Mouse (Mus musculus) midbrain, embryonic 16.5 days (tissue): ENCODE measurements at regions not wholly inside any gene's neighbourhood (a gene's known extent, or its start where the extent isn't known, plus 50 kb on each side); places are given as distances from the start of the nearest gene placed in this dataset.
"Not testable (repeated sequence)": the region's sequence is repeated elsewhere in the genome, so short reads cannot be mapped to it uniquely, and the experiment has no call there.

Source experiments
- ATAC-seq: fragments of 200-750 bp; cut with Nextera tagmentation; 2 replicates; pipeline ENCODE4 v1.8.0; 2017; ENCODE audit warnings: moderate TSS enrichment
- H3K27ac ChIP-seq: fragments of 300-500 bp; sonication (generic); 2 replicates; pipeline ENCODE4 v1.5.1; 2014; ENCODE audit warnings: mild to moderate bottlenecking, low read length, mixed read lengths
- H3K27me3 ChIP-seq: fragments of 300-500 bp; sonication (generic); 2 replicates; pipeline ENCODE4 v1.6.1; 2014; ENCODE audit warnings: low read depth, low read length, mixed read lengths; ENCODE audit not compliant: control insufficient read depth, insufficient read depth
- H3K36me3 ChIP-seq: fragments of 300-500 bp; sonication (generic); 2 replicates; pipeline ENCODE4 v1.6.1; 2014; ENCODE audit warnings: mild to moderate bottlenecking, low read length, moderate library complexity, mixed read lengths; ENCODE audit not compliant: control insufficient read depth, insufficient read depth
- H3K4me1 ChIP-seq: fragments of 300-500 bp; sonication (generic); 2 replicates; pipeline ENCODE4 v1.6.1; 2014; ENCODE audit warnings: mild to moderate bottlenecking, low read length, mixed read lengths; ENCODE audit not compliant: control insufficient read depth, insufficient read depth
- H3K4me2 ChIP-seq: fragments of 300-500 bp; sonication (generic); 2 replicates; pipeline ENCODE4 v1.6.1; 2014; ENCODE audit warnings: mild to moderate bottlenecking, low read length, mixed read lengths
- H3K4me3 ChIP-seq: fragments of 300-500 bp; sonication (generic); 2 replicates; pipeline ENCODE4 v1.5.1; 2014; ENCODE audit warnings: low read depth, mild to moderate bottlenecking, low read length, moderate library complexity, mixed read lengths
- H3K9ac ChIP-seq: fragments of 300-500 bp; sonication (generic); 2 replicates; pipeline ENCODE4 v1.6.1; 2014; ENCODE audit warnings: low read depth, low read length, mixed read lengths
- H3K9me3 ChIP-seq: fragments of 300-500 bp; sonication (generic); replicated peaks from 2 replicates; pipeline ENCODE4 v1.6.1; 2014; ENCODE audit warnings: mild to moderate bottlenecking, low read length, mixed read lengths; ENCODE audit not compliant: control insufficient read depth, poor library complexity, severe bottlenecking
- WGBS: fragments of 180-500 bp; shearing (Covaris S2); extraction: QIAGEN DNeasy Blood & Tissue Kit; methylation state at CpG from one replicate; pipeline ENCODE4 v1.1.7; 2014; 5-methylcytosine and 5-hydroxymethylcytosine counted together

DNA sequence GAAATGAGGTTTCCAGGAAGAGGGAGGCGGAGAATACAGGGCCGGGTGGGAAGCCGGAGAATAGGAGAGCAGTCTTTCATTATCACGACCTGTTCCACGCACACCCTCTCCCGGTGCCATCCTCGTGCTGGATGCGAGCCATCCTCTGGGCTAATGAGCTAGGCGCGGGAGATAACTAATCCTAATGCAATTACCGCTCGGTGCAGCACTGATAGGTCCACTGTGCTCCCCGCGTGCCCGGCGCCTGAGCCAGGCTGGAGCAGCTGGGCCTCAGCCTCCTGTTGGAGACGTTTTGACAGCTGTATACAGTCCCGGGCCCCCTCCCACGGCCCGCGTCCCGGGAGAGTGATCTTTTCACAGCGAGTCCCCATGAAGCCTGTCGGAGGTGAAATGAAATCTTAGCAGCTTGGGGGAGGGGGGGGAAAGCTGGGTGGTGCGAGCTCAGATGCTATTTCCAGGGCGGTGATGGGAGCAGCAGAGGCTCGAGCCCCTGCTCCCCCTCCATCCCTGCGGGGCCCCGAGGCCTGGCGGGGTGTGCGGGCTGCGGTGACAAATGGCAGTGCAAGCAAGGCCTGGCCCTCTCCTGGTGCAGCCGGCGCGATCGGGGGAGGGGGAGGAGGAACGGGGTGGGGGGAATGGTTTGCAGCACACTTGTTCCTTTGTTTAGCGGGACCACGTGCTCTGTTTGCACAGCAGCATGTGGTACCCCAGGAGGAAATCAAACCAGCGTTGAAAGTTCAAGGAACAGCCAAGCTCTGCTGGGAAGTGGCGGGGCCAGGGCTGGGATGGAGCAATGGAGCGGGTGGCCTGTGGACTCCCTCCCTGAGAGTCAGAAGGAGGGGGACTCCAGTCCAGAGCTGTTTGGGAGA is 233.6 kb downstream of the Sorl1 start:
- H3K4me2 ChIP-seq: peak overlapping the region; percentile 65
- no peaks in the 10 kb centered on the region for H3K27me3 ChIP-seq
- H3K9me3 ChIP-seq: no peaks in the 10 kb centered on the region
- peak overlapping the region; percentile 69 for H3K9ac ChIP-seq
- peaks cover 31% of the 10 kb centered on the region for H3K4me1 ChIP-seq
- H3K36me3 ChIP-seq: no peaks in the 10 kb centered on the region
- WGBS: under 1% methylated on average over 38 of the region's 42 CpGs
- H3K27ac ChIP-seq: peak overlapping the region; percentile 99
- H3K4me3 ChIP-seq: peak overlapping the region; percentile 33
- ATAC-seq: peak; percentile 93

DNA sequence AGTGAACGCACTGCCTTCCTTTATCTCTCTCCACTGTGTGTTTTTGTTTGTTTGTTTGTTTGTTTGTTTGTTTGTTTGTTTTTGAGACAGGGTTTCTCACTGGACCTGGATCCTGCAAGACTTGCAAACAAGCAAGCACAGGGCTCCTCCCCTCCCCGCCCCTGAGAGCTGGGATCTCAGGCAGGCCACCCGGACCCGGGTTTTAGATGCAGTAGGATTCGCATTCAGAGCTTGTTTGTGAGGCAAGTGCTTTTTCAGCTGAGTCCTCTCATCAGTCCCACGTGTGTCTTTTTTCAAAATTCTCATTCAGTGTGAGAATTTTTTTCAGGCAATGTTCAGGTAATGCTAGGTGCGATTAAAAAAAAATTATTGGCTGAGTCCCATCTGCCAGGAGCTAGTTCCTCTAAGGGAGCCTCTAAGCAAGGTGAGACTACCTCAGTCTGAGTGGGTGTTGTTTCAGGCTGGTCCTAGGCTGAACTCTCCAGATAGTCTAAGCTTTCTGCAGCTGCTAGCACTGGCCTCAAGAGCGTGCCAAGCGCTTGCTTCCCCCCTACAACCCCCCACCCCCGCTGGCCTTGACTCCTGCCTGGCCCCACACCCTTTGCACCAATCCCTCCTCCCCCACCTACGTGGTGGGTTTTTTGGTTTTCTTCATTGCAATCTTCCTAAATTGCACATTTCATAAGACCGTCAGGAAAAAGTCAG is 234.4 kb downstream of the Sorl1 start:
- Histone ChIP-seq H3K9me3 (no peaks in the 10 kb centered on the region), H3K27ac (peak overlapping the region; percentile 99), H3K4me3 (peak overlapping the region; percentile 33), H3K4me2 (peak overlapping the region; percentile 65), H3K27me3 (no peaks in the 10 kb centered on the region), H3K36me3 (no peaks in the 10 kb centered on the region), H3K9ac (peak overlapping the region; percentile 69), H3K4me1 (peaks cover 31% of the 10 kb centered on the region)
- peak; percentile 60 for ATAC-seq
- WGBS: 41% methylated on average over 12 of the region's 12 CpGs

DNA sequence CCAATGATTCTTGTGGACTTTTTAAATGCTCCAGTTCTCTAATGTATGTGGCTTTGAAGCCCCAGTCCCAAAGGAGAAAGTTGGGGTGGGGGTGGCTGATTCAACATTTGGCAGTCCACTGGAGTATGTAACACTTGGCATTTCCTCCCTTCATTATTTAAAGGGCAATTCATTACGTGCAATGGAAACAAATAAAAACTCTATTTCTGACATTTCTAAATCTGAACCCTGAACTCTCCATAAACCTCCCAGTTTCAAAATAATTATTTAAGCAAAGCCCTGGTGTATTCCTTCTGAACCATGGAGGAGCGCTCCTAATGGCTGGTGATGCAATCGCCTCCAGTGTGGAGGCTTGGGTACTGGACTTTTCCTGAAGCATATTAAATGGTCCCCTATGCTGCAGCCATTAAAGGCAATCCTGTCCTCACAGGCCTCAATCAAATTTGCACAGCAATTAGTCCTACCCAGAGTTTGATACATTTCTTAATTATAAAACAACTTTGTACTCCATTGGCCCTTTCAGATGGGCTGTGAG is 235.4 kb downstream of the Sorl1 start:
- no peak overlapping the region for H3K27ac ChIP-seq
- H3K4me3 ChIP-seq: no peak overlapping the region
- H3K27me3 ChIP-seq: no peaks in the 10 kb centered on the region
- no peak overlapping the region for H3K9ac ChIP-seq
- H3K4me1 ChIP-seq: peaks cover 31% of the 10 kb centered on the region
- H3K36me3 ChIP-seq: no peaks in the 10 kb centered on the region
- no peak for ATAC-seq
- H3K4me2 ChIP-seq: no peak overlapping the region
- H3K9me3 ChIP-seq: no peaks in the 10 kb centered on the region
- WGBS: 76% methylated on average over 3 of the region's 3 CpGs

DNA sequence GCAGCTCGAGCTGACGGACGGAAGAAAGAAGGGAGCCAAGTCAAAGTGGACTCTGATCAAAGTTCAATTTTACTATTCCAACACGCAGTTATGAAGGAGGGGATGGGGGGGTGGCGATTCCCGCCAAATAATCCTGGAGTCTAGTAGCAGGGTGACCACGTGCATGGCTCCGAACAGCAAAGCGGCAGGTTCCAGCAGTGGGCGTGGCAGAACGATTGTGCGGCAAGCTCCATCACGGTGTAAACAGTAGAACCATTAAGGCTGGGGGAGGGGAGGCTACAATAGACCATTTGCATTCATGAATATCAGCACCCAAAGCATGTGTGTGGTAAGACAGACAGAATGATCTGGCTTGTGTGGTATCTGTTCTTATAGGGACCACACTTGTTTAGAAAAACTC is 237.6 kb downstream of the Sorl1 start:
- not testable (repeated sequence) for H3K27ac ChIP-seq, H3K4me3 ChIP-seq, H3K36me3 ChIP-seq, ATAC-seq, H3K9ac ChIP-seq, H3K9me3 ChIP-seq, H3K27me3 ChIP-seq, H3K4me2 ChIP-seq
- 89% methylated on average over 13 of the region's 13 CpGs for WGBS
- H3K4me1 ChIP-seq: peaks cover 24% of the 10 kb centered on the region

DNA sequence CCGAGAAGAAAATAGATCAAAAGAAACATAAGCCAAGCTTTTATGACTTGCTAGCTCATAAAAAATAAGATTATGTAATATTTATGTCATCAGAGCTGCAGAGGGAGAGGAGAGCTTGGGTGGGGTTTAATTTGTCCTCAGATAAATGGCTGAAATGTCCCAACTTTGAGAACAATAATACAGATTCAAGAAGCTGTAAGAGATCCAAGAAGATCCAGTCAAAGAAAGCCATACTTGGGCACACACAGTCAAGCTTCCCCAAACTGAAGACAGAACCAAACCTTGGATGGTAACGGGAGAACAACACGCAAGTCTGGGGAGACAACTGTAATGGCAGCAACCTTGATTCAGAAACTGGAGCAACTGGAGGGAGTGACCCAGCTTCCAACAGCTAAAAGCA is 243.6 kb downstream of the Sorl1 start:
- H3K27ac ChIP-seq: no peak overlapping the region
- no peaks in the 10 kb centered on the region for H3K27me3 ChIP-seq
- ATAC-seq: no peak
- H3K36me3 ChIP-seq: no peaks in the 10 kb centered on the region
- H3K4me3 ChIP-seq: no peak overlapping the region
- no peak overlapping the region for H3K9ac ChIP-seq
- no peaks in the 10 kb centered on the region for H3K9me3 ChIP-seq
- H3K4me2 ChIP-seq: no peak overlapping the region
- H3K4me1 ChIP-seq: peaks cover 13% of the 10 kb centered on the region
- 87% methylated on average over 3 of the region's 3 CpGs for WGBS

DNA sequence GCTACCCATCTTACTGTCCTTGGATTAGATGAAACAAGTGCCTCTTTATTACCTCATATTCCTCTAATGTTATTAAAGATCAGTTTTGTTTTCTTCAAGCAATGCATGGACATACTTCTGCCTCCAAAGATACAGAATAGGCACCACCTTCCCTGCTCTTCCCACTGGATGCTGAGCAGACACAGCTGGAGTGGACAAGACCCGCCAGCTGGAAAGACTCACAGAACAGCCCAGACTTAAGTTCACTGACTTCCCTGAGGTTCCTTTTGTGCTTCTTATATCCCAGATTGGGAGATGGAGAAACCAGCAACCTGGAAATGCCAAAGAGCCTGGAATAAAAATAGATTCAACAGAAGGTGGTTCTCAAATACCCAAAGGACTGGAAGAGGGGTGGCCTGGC is 245.0 kb downstream of the Sorl1 start:
- H3K4me3 ChIP-seq: no peak overlapping the region
- H3K4me1 ChIP-seq: peaks cover 13% of the 10 kb centered on the region
- ATAC-seq: no peak
- no peaks in the 10 kb centered on the region for H3K9me3 ChIP-seq
- WGBS: 88% methylated on average over 1 of the region's 1 CpGs
- no peaks in the 10 kb centered on the region for H3K27me3 ChIP-seq
- no peak overlapping the region for H3K4me2 ChIP-seq
- H3K27ac ChIP-seq: no peak overlapping the region
- no peak overlapping the region for H3K9ac ChIP-seq
- H3K36me3 ChIP-seq: no peaks in the 10 kb centered on the region

DNA sequence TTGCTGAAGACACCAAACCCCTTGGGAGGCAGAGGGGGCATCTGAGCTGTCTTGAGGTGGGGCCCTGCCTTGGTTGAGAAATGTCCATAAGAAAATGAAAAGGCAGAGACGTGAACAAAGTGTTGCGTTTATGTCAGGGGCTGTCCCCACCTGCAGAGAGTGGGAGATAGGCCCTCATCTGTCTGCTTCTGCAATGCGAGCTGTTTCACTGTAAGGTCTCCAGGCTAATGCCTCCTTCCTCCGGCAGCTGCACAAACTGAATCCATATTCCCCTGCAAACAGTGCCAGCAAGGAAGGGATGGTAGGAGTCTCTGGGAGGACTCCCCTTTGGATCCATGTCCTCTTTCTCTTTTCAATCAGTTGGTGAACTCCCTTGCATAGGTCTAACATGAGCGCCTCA is 263.0 kb downstream of the Sorl1 start:
- H3K4me1 ChIP-seq: peaks cover 27% of the 10 kb centered on the region
- H3K9ac ChIP-seq: peak overlapping the region; percentile 7; the same call in 1 of the 2 replicates
- H3K27me3 ChIP-seq: no peaks in the 10 kb centered on the region
- H3K36me3 ChIP-seq: no peaks in the 10 kb centered on the region
- H3K4me3 ChIP-seq: no peak overlapping the region
- 40% methylated on average over 5 of the region's 5 CpGs for WGBS
- peak overlapping the region; percentile 72 for H3K27ac ChIP-seq
- no peaks in the 10 kb centered on the region for H3K9me3 ChIP-seq
- ATAC-seq: peak; percentile 30; the same call in 1 of the 2 replicates
- 0 out of 2 replicates have a peak overlapping the region, but pooled peaks have one; percentile 11 for H3K4me2 ChIP-seq

DNA sequence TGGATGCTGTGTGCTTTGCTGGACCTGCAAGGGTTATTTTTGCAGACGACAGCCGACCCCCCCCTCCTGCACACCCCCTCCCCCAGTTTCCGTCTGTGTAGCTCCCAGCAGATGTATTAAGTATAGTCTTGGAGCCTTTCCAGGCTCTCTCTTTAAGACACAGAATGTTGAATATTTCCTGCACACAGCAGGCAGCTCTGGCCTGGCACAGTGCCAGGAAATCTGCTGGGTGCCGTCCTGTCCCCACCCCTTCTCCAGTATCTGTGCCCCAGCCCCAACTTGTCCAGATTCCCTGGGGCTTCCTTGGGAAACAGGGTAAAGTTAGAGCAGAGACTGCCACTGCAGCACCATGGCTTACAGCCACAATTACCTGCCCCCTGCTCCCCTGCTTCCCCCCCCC is 263.4 kb downstream of the Sorl1 start:
- peaks cover 27% of the 10 kb centered on the region for H3K4me1 ChIP-seq
- H3K9ac ChIP-seq: peak overlapping the region; percentile 7; the same call in 1 of the 2 replicates
- no peaks in the 10 kb centered on the region for H3K36me3 ChIP-seq
- ATAC-seq: peak; percentile 81
- no peak overlapping the region for H3K4me3 ChIP-seq
- H3K27me3 ChIP-seq: no peaks in the 10 kb centered on the region
- H3K27ac ChIP-seq: peak overlapping the region; percentile 72
- 6% methylated on average over 4 of the region's 4 CpGs for WGBS
- H3K4me2 ChIP-seq: 0 out of 2 replicates have a peak overlapping the region, but pooled peaks have one; percentile 11
- no peaks in the 10 kb centered on the region for H3K9me3 ChIP-seq

DNA sequence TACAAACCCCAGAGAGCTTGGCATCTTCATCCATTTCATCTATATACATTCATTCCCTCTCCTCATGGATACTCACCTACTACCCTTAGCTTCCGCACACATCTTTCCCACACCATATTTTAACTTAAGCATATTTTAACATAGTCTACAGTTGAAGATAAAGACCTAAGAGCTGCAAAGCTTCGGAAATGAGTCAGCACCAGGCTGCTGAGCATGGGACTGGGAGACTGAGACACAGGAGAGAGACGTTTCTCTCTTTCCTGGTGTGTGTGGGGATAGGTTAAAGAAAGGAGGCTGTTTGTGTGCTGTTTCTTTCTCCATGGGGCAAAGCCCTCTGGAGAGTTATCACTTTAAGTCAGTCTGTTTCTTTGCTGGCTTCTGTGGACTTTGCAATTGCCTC is 264.3 kb downstream of the Sorl1 start:
- Histone ChIP-seq H3K4me2 (no peak overlapping the region), H3K27me3 (no peaks in the 10 kb centered on the region), H3K4me1 (peaks cover 27% of the 10 kb centered on the region), H3K27ac (peak overlapping the region; percentile 56), H3K9me3 (no peaks in the 10 kb centered on the region), H3K36me3 (no peaks in the 10 kb centered on the region), H3K9ac (no peak overlapping the region), H3K4me3 (no peak overlapping the region)
- no peak for ATAC-seq
- WGBS: 81% methylated on average over 3 of the region's 3 CpGs
